Mouse (Mus musculus): ENCODE measurements around the gene Gm21860. TPM values are rescaled to one million over a fixed set of nuclear protein-coding genes. Genes with fewer than 3 reads are reported as not detected.
"Not testable (repeated sequence)": the region's sequence is repeated elsewhere in the genome, so short reads cannot be mapped to it uniquely, and the experiment has no call there.

The Gm21860 gene
- total RNA-seq (2021), result not detected

- DNase-seq, result not testable (repeated sequence)
These were observed at the start of gene Gm21860 for GRCm38 (mm10) chrY:90754721-90755120. TSS of gene Gm21860 (minus strand) at chrY:90754821.

DNA sequence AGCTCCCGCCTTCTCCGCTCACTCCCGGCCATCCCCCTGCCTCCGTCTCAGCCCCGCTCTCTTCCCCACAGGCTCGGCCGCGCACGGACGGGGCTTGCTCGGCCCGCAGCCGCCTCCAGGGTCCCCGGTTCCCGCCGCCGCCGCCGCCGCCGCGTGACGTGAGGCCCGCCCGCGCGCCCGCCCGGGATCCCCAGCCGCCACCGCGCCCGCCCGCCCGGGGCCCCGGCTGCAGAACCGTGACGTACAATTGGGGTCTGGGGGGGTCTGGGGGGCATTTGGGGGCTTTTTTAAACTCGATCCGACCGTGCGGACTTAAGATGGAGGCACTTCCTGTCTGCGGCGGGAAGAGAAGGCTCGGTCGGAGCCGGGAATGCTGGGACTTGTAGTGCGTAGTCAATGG is 29.8 kb upstream of the Gm21860 start, which contains the start of gene Gm47283:
Gene Gm47283, plus strand, starts transcription at position 301 of the 400 bp plus-strand sequence.
- DNase-seq, result not testable (repeated sequence)

- not testable (repeated sequence) for DNase-seq
These were observed 9.4 kb downstream of the Gm21860 start for GRCm38 (mm10) chrY:90745256-90745655.

- peak; percentile 97 for DNase-seq
These were observed 10.1 kb downstream of the Gm21860 start for GRCm38 (mm10) chrY:90744381-90744981.

DNA sequence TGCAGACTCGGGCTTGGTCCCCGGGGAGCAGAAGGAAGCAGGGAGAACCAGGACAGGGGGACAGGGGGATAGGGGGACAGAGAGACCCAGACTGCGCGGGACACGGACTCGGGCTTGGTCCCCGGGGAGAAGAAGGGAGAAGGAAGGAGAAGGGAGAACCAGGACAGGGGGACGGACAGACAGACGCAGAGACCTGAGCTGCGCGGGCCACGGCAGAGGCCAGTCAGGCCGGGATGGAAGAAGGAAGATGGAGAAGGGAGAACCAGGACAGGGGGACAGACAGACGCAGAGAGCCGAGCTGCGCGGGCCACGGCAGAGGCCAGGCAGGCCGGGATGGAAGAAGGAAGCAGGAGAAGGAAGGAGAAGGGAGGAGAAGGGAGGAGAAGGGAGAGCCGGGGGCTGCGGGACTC is 10.8 kb downstream of the Gm21860 start:
- no peak for DNase-seq

DNA sequence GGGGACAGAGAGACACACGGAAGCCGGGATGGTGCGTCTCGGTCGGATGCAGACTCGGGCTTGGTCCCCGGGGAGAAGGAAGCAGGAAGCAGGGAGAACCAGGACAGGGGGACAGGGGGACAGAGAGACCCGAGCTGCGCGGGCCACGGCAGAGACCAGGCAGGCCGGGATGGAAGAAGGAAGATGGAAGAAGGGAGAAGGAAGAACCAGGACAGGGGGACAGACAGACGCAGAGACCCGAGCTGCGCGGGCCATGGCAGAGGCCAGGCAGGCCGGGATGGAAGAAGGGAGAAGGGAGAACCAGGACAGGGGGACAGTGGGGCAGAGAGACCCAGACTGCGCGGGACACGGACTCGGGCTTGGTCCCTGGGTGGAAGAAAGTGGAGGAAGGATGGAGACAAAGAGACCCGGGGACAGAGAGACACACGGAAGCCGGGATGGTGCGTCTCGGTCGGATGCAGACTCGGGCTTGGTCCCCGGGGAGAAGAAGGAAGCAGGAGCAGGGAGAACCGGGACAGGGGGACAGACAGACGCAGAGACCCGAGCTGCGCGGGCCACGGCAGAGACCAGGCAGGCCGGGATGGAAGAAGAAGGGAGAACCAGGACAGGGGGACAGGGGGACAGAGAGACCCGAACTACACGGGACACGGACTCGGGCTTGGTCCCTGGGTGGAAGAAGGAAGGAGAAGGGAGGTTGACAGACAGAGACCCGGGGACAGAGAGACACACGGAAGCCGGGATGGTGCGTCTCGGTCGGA is 11.4 kb downstream of the Gm21860 start:
- DNase-seq, result peak; percentile 49

DNA sequence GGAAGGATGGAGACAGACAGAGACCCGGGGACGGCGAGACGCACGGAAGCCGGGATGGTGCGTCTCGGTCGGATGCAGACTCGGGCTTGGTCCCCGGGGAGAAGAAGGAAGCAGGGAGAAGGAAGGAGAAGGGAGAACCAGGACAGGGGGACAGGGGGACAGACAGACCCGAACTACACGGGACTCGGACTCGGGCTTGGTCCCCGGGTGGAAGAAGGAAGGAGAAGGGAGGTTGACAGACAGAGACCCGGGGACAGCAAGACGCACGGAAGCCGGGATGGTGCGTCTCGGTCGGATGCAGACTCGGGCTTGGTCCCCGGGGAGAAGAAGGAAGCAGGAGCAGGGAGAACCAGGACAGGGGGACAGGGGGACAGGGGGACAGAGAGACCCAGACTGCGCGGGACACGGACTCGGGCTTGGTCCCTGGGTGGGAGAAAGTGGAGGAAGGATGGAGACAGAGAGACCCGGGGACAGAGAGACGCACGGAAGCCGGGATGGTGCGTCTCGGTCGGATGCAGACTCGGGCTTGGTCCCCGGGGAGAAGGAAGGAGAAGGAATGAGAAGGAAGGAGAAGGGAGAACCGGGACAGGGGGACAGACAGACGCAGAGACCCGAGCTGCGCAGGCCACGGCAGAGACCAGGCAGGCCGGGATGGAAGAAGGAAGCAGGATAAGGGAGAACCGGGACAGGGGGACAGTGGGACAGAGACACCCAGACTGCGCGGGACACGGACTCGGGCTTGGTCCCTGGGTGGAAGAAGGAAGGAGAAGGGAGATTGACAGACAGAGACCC is 12.2 kb downstream of the Gm21860 start:
- peak; percentile 32 for DNase-seq

DNA sequence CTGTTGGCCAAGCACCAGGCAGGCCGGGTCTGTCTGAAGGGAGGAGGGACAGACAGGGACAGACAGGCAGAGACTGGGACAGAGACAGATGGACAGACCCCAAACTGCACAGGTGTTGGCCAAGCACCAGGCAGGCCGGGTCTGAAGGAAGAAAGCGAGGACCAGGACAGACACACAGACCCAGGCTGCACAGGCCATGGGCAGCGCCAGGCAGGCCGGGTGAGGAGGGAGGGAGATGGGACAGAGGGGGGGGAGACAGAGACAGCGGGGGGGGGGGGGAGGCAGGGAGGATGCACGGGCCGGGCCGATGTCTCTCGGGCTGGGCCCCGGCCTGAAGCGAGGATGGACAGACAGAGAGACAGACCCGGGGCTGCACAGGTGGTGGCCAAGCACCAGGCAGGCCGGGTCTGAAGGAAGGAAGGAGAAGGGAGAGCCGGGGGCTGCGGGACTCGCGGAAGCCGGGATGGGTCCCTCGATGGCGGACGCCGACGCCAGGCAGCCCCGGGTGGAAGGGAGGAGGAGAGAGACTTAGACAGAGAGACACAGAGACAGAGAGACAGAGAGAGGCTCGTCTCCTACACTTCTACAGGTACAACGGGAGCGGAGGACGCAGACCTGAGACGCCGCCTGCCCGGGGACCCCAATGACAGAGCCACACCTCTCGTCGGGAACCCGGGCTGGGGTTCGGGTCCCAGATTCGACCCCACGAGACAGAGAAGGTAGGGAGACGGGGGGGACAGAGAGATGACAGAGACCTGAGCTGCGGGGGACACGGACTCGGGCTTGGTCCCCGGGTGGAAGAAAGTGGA is 13.0 kb downstream of the Gm21860 start:
- peak; percentile 65 for DNase-seq

DNA sequence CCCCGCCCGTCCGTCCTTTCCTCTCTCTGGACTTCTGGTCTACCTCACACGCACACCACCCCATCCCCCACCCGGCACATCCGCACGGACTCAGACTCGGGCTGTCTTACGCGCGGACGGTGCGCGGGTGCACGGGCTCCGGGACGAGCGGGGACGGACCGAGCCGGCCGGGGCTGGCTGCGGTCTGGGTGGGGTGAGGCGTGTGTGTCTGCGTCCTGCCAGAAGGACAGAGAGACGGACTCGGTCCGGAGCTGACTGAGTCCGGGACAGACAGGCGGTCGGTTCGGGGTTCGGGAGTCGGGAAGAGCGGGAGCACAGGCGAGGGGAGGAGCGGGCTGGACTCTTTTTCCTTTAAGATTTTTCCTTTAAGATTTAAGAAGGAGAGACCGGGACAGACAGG is 13.6 kb downstream of the Gm21860 start:
- peak; percentile 48 for DNase-seq

GRCm38 (mm10) chrY:90740013-90740561 is 14.5 kb downstream of the Gm21860 start:
- DNase-seq, result peak; percentile 72

- peak; percentile 66 for DNase-seq
These were observed 15.0 kb downstream of the Gm21860 start for GRCm38 (mm10) chrY:90739531-90740012.

DNA sequence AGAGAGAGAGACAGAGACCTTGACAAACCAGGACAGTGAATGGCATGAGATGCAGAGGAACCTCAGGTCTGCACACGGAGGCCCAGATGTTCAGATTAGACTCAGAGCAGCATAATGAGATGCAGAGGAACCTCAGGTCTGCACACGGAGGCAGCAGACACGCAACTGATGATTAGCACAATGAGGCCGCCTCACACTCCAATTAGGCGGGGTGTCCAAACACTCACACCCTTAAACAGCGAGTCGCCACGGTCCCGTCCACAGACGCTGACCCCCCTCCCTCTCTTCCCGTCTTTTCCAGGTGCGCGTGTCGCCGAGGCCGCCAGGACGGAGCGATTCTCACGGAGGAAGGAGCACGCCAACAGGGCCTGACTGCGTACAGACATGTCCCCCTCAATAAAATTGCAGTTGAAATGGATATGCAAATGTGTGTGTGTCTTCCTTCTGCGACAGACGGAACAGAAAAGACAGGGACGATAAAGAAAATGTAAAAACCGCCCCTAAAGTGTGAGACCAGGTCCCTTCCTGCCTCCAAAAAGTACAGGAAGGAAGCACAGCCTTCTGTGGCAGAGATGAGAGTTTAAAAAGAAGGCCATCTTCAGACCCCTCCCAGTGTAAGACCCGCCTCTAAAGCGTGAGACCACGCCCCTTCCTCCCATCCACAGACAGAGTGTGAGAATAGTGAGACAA is 15.6 kb downstream of the Gm21860 start:
- DNase-seq, result peak; percentile 60

DNA sequence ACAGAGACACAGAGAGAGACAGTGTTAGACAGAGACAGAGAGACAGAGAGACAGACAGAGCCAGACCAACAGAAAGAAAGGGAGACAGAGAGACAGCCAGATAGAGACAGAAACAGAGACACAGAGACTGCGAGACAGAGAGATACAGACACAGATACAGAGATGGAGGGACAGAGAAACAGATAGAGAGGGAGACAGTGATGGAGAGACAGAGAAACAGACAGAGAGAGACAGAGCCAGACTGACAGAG is 16.3 kb downstream of the Gm21860 start:
- no peak for DNase-seq

DNA sequence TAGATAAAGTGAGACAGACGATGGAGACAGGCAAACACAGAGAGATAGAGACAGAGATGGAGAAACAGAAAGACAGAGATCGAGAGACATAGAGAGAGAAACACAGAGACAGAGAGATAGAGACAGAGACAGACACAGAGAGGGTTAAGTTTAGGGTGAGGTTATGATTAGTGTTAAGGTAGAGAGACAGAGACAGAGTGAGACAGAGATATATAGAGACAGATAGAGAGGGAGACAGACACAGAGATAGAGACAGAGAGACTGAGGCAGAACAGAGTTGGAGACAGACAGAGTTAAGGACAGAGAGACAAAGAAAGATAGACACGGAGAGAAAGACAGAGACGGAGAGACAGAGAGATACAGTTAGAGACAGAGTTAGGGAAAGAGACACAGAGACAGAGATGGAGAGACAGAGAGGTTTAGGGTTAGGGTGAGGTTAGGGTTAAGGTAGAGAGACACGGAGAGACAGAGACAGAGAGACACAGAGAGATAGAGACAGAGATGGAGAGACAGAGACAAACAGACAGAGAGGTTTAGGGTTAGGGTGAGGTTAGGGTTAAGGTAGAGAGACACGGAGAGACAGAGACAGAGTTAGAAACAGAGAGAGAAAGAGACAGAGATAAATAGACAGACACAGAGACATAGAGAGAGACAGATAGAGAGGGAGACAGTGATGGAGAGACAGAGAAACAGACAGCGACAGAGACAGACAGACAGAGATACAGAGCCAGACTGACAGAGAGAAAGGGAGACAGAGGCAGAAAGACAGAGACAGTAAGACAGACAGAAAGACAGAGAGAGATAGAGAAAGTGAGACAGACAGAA is 16.8 kb downstream of the Gm21860 start:
- DNase-seq, result no peak

DNA sequence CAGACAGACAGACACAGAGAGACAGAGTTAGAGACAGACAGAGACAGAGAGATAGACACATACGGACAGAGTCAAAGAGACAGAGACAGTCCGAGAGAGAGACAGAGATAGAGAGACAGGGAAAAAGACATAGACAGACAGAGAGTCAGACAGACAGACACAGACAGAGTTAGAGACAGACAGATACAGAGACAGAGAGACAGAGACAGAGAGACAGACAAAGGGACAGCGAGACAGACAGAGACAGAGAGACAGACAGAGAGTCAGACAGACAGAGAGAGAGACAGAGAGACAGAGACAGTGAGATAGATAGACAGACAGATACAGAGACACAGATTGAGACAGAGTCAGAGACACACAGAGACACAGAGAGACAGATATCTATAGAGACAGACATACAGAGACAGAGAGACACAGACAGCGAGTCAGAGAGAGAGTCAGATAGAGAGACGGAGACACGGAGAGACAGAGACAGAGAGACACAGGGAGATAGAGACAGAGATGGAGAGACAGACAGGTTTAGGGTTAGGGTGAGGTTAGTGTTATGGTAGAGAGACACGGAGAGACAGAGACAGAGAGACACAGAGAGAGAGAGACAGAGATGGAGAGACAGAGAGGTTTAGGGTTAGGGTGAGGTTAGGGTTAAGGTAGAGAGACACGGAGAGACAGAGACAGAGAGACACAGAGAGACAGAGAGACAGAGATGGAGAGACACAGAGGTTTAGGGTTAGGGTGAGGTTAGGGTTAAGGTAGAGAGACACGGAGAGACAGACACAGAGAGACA is 18.2 kb downstream of the Gm21860 start:
- DNase-seq, result not testable (repeated sequence)

DNA sequence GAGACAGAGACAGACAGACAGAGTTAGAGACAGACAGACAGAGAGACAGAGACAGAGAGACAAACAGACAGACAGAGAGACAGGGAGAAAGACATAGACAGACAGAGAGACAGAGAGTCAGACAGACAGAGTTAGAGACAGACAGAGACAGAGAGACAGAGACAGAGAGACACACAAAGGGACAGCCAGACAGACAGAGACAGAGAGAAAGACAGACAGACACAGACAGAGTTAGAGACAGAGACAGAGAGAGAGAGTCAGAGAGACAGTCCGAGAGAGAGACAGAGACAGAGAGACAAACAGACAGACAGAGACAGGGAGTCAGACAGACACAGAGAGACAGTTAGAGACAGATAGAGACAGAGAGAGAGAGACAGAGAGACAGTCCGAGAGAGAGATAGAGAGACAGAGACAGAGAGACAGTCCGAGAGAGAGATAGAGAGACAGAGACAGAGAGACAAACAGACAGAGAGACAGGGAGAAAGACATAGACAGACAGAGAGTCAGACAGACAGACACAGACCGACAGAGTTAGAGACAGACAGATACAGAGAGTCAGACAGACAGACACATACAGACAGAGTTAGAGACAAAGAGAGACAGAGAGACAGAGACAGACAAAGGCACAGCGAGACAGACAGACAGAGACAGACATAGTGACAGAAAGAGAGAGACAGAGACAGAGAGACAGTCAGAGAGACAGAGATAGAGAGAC is 19.3 kb downstream of the Gm21860 start:
- not testable (repeated sequence) for DNase-seq

- peak; percentile 46 for DNase-seq
These were observed 20.3 kb downstream of the Gm21860 start for GRCm38 (mm10) chrY:90734334-90734696.

- peak; percentile 44 for DNase-seq
These were observed 20.8 kb downstream of the Gm21860 start for GRCm38 (mm10) chrY:90733656-90734333.

All from heart, postnatal 4 days (tissue).